Mouse (Mus musculus) adrenal gland, adult 8-10 months (tissue): ENCODE data around the gene Cog5. TPM values are rescaled to one million over a fixed set of nuclear protein-coding genes. Genes with fewer than 3 reads are reported as not detected.

Source experiments
- DNase-seq: peaks from one replicate; pipeline ENCODE4 v3.0.0; 2022
- total RNA-seq, 4 experiments: library from RNA; stranded (reverse); gene quantifications; 2 replicates each; pipeline ENCODE4 v1.2.4; 2022

The Cog5 gene
- total RNA-seq, 4 experiments from 2014 or later = 42.0 to 59.9 (median 57.2) TPM

DNA sequence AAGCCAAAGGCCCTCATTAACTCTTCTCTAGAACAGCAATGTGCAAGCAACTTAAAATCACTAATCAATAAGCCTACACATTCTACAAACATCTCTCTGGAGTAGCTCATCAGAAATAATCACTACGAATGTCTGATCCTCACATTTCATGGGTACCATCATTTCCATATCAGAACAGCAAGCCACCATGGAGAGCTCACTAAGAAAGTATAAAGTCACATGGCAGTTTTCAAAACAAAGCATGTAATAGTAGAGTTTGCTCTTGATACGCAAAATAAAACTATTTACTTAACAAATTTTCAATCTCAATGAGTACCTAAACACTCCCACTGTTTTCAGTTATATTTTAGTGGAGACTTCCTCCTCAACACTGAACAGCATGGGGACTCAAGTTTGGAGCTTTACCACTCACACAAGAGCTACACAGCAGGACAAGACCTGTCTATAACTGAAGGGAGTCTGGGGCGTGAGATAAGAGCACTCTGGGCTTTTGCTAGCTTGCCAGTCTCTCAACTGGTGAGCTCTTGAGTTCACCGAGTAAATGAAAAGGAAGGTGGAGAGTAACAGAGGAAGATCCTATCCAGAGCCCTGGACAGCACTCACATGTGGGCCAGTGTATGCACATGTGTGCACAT, 288.5 kb downstream of the Cog5 start:
- DNase-seq = no peak

DNA sequence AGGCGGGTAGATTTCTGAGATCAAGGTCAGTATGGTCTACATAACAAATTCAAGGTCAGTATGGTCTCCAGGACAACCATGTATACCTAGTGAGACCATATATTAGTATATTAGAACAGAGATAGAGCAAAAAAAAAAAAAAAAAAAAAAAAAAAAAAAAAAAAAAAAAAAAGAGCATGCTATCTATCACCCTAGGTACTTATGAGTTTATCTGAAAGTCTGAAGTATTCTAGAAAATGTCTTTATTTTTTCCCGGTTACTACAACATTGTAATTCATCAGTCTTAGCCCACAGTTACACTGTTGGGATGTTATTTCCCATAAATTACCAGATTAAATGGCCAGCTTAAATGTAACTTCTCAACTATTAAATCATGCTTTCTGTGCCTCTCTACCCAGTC, 289.7 kb downstream of the Cog5 start:
- no peak for DNase-seq

DNA sequence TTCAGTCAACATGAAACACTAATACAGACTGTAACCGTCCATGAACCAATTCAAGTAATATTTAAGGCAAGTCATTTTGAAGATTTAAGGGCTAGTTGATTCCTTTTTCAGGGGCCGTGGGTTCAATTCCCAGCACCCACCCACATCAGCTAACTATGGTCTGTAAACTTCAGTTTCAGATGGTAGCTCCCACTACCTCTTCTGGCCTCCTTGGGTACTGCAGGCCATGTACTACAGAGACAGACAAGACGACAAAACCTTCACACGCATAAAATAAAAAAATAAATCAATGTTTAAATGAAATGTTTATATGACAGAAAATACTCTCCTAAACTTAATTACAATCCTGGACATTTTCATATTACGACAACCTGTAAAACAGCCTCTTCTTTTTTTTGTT, 292.8 kb downstream of the Cog5 start:
- no peak for DNase-seq

DNA sequence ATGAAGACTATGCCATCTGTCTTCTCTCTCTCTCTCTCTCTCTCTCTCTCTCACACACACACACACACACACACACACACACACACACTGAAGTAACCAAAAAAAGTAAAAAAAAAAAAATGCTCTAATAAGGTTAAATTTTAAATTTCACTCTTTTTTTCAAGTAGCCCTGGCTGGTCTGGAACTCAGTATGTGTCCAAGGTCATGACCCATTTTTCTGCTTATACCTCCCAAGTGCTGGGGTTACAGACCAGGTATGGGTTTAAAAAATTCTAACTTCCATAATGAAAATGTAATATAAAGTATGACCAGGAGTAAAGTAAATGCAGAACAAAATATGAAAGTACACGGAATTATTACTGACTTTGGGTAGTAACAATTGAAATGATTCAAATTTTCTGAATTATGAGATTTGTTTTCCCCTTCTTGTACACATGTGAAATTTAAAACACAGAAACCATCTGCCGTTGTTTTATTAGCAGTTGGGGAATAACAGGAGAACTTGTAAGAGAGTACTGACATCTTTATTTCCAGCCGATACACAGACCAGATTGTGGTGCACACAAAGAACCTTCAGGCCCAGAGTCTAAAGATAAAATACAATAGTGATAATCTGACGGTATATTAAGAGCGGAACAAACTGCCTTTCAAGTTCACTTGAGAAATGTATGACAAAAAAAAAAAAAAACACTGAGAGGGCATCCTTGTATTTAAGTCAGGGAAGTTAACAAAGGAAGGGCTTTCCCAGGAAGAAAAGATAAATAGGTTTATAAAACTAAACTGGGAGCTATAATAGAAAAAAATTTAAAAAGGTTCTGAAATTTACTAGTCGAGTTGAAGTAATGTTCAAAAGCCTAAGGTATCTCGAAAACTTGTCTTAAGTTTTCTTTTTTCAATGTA, 293.7 kb downstream of the Cog5 start:
- DNase-seq = no peak

DNA sequence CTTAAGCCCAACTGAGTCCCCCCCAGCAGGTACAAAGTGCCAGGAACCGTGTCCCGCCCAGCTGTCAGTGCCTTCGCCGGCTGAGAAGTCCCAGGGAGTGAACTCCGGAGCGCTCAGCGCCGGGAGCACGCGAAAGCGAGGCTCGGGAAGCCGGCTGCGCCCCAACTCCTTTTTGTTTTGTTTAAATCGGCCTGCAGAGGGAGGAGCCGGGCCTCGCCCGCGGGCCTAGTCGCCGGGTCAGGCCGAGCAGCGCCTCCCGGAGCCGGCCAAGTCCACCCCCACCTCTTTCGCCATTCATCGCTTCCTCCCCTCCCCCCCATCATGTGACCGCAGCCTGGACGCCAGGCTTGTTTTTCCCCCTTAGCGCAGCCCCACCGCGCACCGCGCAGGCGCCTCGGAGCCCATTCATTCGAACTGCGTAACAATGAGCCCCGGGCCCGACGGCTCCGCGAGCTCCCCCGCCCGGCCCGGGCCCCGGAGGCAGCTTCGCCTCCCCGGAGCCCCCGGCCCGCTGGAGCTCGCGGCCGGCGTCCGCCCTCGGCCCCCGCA, 294.6 kb downstream of the Cog5 start:
- DNase-seq = peak; percentile 89

DNA sequence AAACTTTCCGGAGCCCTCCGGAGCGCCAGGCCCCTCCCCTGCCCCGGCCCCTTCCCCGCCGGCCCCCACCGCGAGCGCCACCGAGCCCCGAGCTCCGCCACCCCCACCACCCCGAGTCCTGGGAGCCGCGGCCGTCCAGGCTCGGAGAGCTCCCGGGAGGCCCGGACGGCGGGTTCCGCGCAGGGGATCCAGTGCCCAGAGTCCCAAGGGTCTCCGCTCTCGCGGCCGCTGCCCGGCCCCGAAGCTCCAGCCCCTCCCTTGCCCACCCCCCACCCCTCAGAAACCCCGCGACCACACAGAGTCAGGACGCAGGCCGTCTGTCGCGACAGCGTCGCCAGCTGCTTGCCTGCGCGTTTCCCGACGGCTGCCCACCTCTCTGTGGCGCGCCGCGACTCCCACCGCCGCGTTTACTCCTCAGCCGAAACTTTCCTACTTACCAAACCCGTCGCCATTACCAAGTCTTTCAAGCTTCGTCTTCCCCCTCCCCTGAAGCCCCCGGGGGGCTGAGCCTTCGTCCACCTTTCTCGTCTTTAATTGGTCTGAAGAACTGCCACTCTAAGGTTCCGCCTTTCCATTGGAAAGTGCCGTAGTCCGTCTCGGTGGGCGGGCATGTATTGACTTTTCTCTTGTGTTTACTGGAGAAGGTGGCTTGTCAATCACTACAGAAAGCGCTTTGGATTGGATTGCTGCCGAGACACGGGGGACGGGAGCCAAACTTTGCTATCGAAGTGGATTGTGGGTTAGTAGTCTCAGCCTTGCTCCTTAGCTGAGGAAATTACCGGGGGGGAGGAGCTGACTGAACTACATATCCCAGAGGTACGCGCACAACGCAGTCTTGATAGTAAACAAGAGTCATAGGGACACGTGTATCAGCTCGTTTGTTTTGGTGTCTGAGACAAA, 295.3 kb downstream of the Cog5 start, which contains the start of gene Hbp1:
TSS of gene Hbp1 (minus strand) at position 777 of the 900 bp plus-strand sequence.
- peak; percentile 100 for DNase-seq

DNA sequence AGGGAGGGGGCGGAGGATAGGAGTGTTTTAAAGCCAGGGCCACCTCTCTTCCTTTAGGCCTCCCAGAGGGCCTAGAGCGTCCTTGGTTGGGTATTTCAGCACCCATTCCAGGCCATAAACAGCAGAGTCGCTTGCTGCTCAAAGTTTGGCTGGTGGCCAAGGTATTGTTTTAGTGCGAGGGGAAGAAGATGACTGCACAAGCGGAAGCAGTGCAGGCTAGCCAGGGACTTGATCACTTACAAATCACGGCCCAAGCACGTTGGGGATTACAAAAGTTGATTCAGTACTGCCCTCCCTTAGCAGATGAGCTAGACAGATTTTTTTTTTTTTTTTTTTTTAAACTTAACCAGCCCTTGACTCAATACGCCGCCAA, 296.0 kb downstream of the Cog5 start:
- DNase-seq = no peak

DNA sequence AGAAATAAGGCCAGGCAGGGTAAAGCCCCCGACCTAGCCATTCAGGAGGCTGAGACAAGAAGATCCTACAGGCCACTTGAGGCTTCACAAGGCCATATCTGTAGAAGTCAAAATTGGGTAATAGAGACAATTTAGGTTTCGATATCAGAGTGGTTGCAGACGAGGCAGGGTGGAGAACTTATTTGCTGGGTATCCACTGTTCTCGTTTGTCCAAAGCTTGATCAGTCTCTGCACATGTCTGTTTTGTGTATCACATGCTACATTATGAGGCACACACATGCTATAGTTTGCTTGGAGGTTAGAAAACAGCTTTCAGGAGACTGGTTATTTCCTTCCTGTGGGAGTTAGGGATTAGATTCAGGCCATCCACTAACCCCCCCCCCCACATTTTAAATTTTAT, 301.2 kb downstream of the Cog5 start:
- DNase-seq = no peak

DNA sequence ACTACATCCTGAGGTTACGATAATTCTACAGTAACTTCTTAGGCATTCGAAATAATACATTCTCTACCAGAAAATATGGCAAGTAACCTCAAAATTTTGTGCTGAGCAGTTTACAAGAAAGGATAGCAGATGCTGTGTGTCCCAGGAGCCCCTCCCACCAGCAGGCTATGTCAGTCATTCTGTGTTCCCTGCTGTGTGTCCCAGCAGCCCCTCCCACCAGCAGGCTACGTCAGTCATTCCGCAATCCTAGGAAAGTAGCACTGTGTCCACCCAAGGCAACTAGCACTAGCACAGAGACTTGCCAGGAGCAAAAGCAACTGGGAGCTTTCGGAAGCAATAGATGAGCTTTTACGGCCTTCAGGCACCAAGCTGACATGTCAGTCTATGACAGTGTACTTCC, 309.4 kb downstream of the Cog5 start:
- DNase-seq = no peak

DNA sequence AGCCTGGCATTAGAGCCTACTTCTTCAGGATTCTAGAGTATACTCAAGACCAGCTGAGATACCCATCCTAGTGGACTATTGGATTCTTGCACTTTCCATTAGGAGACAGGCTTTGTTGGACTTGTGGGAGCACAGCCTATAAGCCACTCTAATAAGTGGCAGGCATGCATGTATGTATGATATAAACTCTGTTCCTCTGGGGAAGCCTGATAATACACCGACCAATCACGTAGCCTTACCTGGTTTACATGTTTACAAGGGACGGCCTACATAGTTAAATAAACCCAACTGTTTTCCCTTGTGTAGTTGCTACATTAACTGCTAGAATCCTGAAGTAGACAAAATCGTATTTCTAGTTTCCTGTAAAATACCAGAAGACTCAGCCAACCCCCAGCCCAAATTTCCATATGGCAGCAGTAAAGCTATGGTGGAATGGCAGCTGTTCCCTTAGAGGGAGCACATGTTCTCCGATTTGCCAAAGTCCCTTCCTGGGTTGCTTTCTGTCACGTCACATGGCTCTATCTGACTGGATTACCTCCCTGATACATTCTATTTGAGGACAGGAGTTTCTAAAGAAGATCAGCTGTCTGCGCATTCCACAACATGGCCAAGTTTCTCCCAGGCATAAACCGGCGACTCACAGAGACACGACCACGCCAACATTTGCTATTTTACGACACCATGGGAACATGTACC, 311.0 kb downstream of the Cog5 start:
- no peak for DNase-seq

DNA sequence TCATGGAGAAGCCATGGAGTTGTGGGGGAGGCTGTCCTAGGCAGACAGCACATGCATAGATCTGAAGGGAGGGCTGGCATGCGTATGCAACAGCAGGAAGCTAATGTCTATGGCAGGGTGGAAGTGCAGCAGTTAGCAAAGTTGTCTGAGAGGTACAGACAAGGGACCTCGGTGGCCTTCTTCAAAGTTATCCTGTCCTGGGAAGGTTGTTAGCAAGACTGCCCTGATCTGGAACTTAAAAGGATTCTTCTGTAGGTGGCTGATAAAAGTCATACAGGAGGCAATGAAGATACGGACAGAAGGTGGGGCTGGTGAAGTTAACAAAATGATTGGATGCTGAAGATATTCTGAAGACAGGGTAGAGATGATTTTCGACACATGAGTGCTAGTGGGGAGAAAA, 311.7 kb downstream of the Cog5 start:
- no peak for DNase-seq

DNA sequence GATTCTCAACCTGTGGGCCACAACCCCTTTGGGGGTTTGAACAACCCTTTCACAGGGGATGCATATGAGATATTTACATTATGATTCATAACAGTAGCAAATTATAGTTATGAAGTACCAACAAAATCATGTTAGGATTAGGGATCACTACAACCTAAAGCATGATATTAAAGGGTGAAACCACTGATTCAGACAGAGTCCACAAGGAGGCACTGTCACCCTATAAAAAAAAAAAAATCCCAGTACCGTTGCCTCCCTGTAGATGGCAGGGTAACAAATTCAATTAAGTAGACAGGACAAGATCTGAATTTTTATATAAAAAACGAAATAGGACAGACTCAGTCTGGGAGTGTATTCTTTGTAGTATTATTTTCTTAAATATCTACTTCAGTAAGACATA, 312.9 kb downstream of the Cog5 start:
- no peak for DNase-seq

DNA sequence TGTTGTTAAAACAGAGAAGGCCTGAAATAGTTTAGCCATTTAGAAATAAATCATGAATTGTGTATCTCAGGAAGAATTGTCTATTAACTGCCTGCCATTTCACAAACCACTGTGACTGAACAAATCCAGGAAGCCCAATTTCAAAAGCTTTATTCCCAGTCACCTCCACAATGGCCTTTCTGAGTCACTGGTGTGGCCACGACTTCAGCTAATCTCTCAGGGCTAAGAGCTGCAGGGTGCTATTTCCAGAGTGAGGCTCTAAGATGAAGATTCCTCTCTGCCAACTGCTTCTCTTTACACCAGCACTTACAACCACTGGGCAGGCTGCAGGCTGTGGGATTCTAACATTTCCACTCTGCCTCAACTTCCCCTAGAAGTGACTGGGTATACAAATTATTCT, 314.4 kb downstream of the Cog5 start:
- no peak for DNase-seq

DNA sequence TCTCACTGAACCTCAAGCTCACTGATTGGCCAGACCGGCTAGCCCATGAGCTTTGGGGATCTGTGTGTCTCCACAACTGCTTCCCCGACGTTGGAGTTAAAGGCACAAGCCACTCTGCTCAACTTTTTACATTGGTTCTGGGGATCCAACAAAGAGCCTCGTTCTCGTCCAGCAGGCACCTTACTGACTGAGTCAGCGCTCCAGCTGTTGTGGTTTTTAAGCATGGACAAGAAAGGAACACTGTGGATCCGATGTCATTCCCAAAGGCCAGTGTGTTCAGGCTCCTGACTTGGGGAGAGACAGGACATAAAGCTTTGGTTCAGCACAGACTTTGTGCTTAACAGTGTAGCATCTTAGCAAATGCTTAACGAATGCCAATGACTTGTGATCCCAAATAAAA, 316.9 kb downstream of the Cog5 start:
- no peak for DNase-seq

DNA sequence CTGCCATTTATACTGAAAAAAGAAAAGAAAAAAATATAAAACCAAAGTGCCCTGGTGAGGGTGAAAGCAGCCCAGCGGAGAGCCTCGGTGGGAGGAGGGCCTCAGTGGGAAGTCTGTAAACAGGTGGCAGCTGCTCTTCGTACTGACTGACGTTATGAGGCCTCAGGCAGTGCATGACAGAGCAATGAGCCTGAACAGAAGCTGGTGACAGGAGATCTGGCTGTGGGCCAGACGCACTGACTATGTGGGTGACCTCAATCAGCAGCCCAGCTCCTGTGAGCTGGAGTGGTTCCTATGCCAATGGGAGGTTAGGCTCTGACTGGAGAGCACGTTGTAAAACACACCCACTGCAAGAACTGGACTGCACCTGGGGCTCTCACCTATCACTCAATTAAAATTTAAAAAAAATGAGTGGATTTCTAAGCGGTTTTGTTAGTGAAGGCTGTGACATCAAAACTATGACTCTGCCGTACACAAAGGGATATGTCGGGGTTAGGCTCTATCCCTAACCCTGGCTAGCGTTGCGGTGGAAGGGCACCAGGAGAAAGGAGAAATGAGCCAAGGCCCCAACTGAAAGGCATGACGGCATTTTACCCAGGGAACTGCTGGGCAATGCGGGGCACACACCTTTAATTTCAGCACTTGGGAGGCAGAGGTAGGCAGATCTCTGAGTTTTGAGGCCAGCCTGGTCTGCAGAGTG, 319.0 kb downstream of the Cog5 start:
- peak; percentile 91 for DNase-seq

DNA sequence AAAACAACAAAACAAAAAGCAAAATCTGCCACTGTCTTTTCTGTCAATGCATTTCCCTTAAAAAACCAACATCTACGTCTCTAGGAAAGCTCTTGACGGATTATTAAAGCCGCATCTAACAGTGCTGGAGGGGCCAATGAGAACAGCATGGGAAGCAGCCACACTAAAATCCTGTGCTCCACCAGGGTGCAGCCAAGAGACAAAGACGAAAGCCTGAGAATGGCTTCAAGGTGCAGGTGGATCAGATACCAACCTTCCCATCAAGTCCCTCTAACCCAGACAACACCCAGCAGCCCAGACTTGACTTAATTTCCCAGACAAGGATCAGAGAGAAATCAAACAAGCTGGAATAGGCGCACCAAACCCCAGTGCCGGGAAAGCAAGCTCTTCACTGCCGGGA, 321.9 kb downstream of the Cog5 start:
- no peak for DNase-seq

DNA sequence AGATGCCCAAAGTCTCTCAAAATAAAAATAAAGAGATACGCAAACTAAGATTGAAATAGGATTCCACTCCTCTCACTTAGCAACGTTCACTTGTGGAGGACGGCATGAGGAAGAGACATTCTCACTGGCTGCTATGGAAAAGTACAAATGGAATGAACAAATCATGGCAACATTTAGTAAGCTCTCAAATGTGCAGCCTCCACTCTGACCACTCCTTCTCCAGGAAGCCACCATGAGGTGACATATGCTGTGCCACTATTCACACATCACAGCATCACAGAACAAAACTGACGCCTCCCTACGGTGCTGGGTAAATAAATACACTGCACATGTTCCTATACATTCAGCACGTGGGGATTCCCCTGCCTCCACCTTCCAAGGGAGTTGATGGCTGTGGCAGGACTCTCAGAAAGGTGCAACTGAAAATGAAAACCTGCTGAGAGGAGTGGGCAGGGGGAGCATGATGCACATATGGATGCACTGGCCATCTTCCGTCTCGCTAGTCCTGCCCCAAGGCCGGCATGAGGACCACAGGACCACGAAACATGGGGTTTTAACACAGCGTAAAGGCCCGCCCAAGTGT, 323.0 kb downstream of the Cog5 start:
- DNase-seq = no peak

DNA sequence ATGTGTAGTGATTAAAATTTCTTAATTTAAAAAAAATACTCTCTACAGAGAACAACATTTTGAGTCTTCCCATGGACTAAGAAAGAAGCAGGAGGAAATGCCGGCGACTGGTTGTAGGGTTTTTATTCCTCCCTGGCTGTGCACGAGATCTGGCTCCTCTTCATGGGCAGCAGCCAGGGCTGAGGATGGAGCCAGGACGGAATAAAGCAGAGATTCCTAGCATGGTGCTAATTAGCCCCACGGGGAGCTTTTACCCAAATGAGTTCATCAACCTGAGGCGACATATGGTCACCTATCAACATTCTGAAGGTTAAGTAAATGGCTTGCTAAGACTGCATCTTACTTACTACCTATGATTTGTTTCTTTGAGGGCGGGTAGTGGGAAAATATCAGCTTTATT, 328.6 kb downstream of the Cog5 start:
- DNase-seq = no peak

DNA sequence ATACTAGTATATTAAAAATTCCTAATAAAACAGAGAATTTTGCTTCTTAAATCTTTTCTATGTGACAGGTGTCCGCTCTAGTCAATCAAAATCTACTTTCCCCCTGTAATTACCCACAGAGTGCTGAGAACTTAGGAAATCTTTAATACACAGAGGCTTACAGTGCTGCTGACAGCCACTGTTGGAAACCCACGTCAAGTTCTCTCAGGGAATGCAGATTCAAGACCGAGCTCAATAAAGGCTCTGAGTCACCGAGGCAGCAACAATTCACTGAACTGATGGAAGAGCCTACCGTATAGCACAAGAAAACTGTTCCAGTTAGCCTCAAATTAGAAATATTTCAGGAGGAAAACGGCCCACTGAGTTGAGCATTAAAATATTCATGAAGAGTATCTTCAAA, 329.1 kb downstream of the Cog5 start:
- no peak for DNase-seq

DNA sequence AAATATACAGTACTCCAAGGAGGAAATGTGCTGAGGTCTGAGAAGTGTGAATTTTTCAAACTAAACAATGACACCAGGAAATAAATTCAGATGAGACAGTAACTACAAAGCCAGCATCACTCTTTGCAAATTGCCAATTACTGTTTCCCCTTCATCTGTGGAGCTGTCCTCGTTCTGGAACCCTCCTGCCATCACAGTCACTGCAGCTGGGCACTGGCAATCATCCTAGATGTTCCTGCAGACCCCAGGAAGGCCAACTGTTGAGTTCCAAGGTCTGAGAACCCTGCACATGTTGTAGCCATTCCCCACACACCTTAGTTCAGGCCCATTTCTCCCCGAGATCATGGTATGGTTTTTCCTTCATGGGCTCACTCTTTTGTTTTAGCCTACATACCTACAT, 329.5 kb downstream of the Cog5 start:
- DNase-seq = no peak

DNA sequence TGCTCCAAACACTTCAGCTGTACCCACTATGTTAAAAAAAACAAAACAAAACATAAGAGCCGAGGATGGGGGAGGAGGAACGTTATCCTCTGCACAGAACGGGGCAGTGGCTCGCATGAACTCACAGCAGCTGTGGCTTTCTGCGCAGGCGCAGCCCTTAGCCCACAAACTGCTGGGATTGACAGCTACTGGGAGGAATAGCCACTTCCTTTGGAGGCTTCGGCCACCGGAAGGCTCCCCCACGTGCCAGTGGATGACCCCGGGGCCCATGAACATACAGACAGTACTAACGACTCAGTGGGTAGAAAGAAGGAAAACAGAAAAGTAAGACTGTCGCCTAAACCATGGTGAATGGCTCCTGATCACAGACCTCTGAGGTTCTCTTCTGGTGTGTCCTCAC, 330.0 kb downstream of the Cog5 start:
- no peak for DNase-seq
